Mouse (Mus musculus) heart, adult 2 months (tissue): Measurements from ENCODE around the gene Rnaseh2a. TPM values are rescaled to one million over a fixed set of nuclear protein-coding genes. Genes with fewer than 3 reads are reported as not detected.

Source experiments
- DNase-seq, 2 experiments: peaks; one replicate each; pipeline ENCODE4 v3.0.0; 2021
- H3K27ac ChIP-seq: fragments of 200-600 bp; 2 replicates; pipeline ENCODE4 v1.8.1; 2022
- H3K27me3 ChIP-seq: fragments of 200-500 bp; 2 replicates; pipeline ENCODE4 v1.6.1; 2012; ENCODE audit warnings: mild to moderate bottlenecking, low read length, inconsistent platforms, mixed read lengths; ENCODE audit not compliant: control insufficient read depth, insufficient read depth
- H3K36me3 ChIP-seq: fragments of 200-500 bp; 2 replicates; pipeline ENCODE4 v1.6.1; 2012; ENCODE audit warnings: low read length, inconsistent platforms; ENCODE audit not compliant: control insufficient read depth, insufficient read depth
- H3K4me1 ChIP-seq: fragments of 200-500 bp; 2 replicates; pipeline ENCODE4 v1.6.1; 2011; ENCODE audit warnings: low read length; ENCODE audit not compliant: control insufficient read depth, insufficient read depth
- H3K4me3 ChIP-seq: fragments of 200-600 bp; 2 replicates; pipeline ENCODE4 v1.8.1; 2022
- H3K79me2 ChIP-seq: fragments of 200-500 bp; replicated peaks from 2 replicates; pipeline ENCODE4 v1.6.1; 2012; ENCODE audit warnings: mild to moderate bottlenecking, inconsistent platforms, low read length, moderate library complexity, mixed read lengths; ENCODE audit not compliant: control insufficient read depth, insufficient read depth
- H3K9ac ChIP-seq: fragments of 200-500 bp; 2 replicates; pipeline ENCODE4 v1.6.1; 2012; ENCODE audit warnings: low read depth, mild to moderate bottlenecking, control low read depth, inconsistent platforms, low read length, mixed read lengths
- CTCF ChIP-seq: fragments of 200-600 bp; IDR thresholded peaks from 2 replicates; pipeline ENCODE4 v1.8.1; 2022; ENCODE audit warnings: antibody characterized with exemption, mild to moderate bottlenecking, moderate library complexity
- EP300 ChIP-seq: fragments of 200-500 bp; IDR thresholded peaks from 2 replicates; pipeline ENCODE4 v1.6.1; 2011; ENCODE audit warnings: low read depth, low read length, control low read depth; ENCODE audit not compliant: insufficient read depth
- POLR2A ChIP-seq: fragments of 200-500 bp; IDR thresholded peaks from 2 replicates; pipeline ENCODE4 v1.6.1; 2011; ENCODE audit warnings: mild to moderate bottlenecking, low read depth, low read length, control low read depth; ENCODE audit not compliant: insufficient read depth
- WGBS: fragments of 180-500 bp; shearing (Covaris S2); methylation state at CpG from one replicate; pipeline ENCODE4 v1.1.7; 2018; 5-methylcytosine and 5-hydroxymethylcytosine counted together
- intact Hi-C: fragments of 180-260 bp; cut with DNase I; formaldehyde crosslinking; loops from one replicate; pipeline ENCODE4 v1.15.1; 2025
- polyA plus RNA-seq: library from polyadenylated mRNA; depleted of rRNA; stranded (reverse); fragments of >200 nt; gene quantifications from 2 replicates; pipeline ENCODE4 v1.2.3, GENCODE M21; 2012
- total RNA-seq, 2 experiments: library from RNA; stranded (reverse); gene quantifications; 2 replicates each; pipeline ENCODE4 v1.2.3; 2021

Gene Rnaseh2a
- total and polyA plus RNA-seq, 3 experiments: 33.7 to 50.5 (median 38.1) TPM

- TF ChIP-seq EP300: no peak
- TF ChIP-seq CTCF: no peak
- no peak for TF ChIP-seq POLR2A
- no peak overlapping the region for H3K27ac ChIP-seq
- no peaks in the 10 kb centered on the region for H3K27me3 ChIP-seq
- no peaks in the 10 kb centered on the region for H3K79me2 ChIP-seq
- peak; percentile 61 to 66 for DNase-seq
- intact Hi-C loops: no loop called here
- no peak overlapping the region for H3K9ac ChIP-seq
- 4% methylated on average over 18 of the region's 18 CpGs for WGBS
- H3K36me3 ChIP-seq: no peaks in the 10 kb centered on the region
- no peaks in the 10 kb centered on the region for H3K4me1 ChIP-seq
- no peak overlapping the region for H3K4me3 ChIP-seq
Measured at GRCm38 (mm10) chr8:84952612-84953255, 16.8 kb downstream of the Rnaseh2a start.

- Histone ChIP-seq H3K4me3 (no peak overlapping the region), H3K27me3 (peaks cover 8% of the 10 kb centered on the region), H3K4me1 (no peaks in the 10 kb centered on the region), H3K79me2 (no peaks in the 10 kb centered on the region), H3K36me3 (no peaks in the 10 kb centered on the region), H3K27ac (no peak overlapping the region), H3K9ac (no peak overlapping the region)
- no peak for DNase-seq
- WGBS: 23% methylated on average over 12 of the region's 12 CpGs
- intact Hi-C loops: no loop called here
- TF ChIP-seq CTCF (no peak), EP300 (no peak), POLR2A (no peak)
Measured at GRCm38 (mm10) chr8:84949753-84950152, 19.8 kb downstream of the Rnaseh2a start.

- H3K79me2 ChIP-seq: no peaks in the 10 kb centered on the region
- H3K27me3 ChIP-seq: peaks cover 8% of the 10 kb centered on the region
- no peaks in the 10 kb centered on the region; the same call in 1 of the 2 replicates for H3K4me1 ChIP-seq
- DNase-seq: peak in 1 of 2 experiments; percentile 69
- H3K9ac ChIP-seq: no peak overlapping the region
- TF ChIP-seq POLR2A: no peak
- TF ChIP-seq CTCF: 0 out of 2 replicates have a peak, but pooled peaks have one; percentile 0
- 0 out of 2 replicates have a peak, but pooled peaks have one; percentile 33 for TF ChIP-seq EP300
- intact Hi-C loops: no loop called here
- WGBS: 18% methylated on average over 9 of the region's 9 CpGs
- no peaks in the 10 kb centered on the region for H3K36me3 ChIP-seq
- no peak overlapping the region for H3K27ac ChIP-seq
- no peak overlapping the region for H3K4me3 ChIP-seq
Measured at GRCm38 (mm10) chr8:84947241-84947545, 22.4 kb downstream of the Rnaseh2a start.

- Histone ChIP-seq H3K36me3 (no peaks in the 10 kb centered on the region), H3K27ac (no peak within 1 kb of the TSS), H3K9ac (no peak within 1 kb of the TSS), H3K79me2 (no peaks in the 10 kb centered on the region), H3K4me1 (no peaks in the 10 kb centered on the region; the same call in 1 of the 2 replicates), H3K4me3 (0 out of 2 replicates have a peak within 1 kb of the TSS, but pooled peaks have one; percentile 22), H3K27me3 (peaks cover 8% of the 10 kb centered on the region)
- intact Hi-C loops: no loop called here
- DNase-seq: no peak
- 11% methylated on average over 17 of the region's 17 CpGs for WGBS
- TF ChIP-seq CTCF (peak; percentile 35), EP300 (no peak)
Measured at GRCm38 (mm10) chr8:84946528-84947240, 22.9 kb downstream of the Rnaseh2a start, which contains the start of gene Rtbdn. Gene Rtbdn, plus strand, starts transcription at chr8:84946991.

GRCm38 (mm10) chr8:84945633-84946527, 23.7 kb downstream of the Rnaseh2a start:
- no peak overlapping the region for H3K27ac ChIP-seq
- intact Hi-C loops: no loop called here
- H3K4me3 ChIP-seq: 0 out of 2 replicates have a peak overlapping the region, but pooled peaks have one; percentile 22
- no peaks in the 10 kb centered on the region for H3K36me3 ChIP-seq
- TF ChIP-seq POLR2A: no peak
- no peak for TF ChIP-seq EP300
- peak; percentile 33 for TF ChIP-seq CTCF
- no peak overlapping the region for H3K9ac ChIP-seq
- no peaks in the 10 kb centered on the region for H3K79me2 ChIP-seq
- peaks cover 8% of the 10 kb centered on the region for H3K27me3 ChIP-seq
- no peak for DNase-seq
- 1% methylated on average over 52 of the region's 67 CpGs for WGBS
- no peaks in the 10 kb centered on the region; the same call in 1 of the 2 replicates for H3K4me1 ChIP-seq
